Mouse (Mus musculus) cerebellum, adult 9-10 months (tissue): Measurements from ENCODE around the gene Plscr1.
A peak's percentile ranks its signal among the peaks of the same experiment; 100 is the strongest.

Experiments used
- DNase-seq: peaks from one replicate; pipeline ENCODE4 v3.0.0; 2022

Plscr1 gene

DNA sequence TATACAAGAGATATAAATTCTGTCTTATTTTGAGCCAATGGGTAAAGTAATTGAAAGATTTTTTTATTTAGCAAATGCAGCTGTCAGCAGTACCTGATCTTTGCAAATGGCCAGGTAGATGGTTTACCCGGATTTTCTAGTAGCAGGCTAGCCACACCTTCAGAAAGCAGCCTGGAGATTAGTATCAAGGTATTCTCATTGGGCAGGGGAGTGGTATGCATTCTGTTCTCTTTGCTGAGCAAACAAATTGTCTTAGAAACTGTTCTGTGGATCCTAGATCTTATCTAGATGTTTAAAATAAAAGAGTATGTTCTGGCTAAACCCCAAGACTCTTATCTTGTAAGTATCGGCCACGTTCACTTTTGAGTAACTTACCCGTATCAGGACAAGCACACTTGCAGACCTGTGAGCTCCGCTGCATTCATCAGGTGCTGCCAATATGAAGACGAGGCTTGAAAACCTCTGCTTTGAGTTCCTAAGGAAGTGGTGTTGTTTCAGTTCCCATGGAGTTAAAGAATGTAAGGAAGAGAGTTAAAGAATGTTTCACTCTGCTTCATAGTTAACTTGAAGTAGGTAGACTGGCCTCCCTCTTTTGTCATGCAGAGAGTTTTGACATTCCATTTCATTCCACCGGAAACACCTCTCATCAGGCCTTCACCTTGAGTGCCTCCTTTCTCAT is 11.1 kb downstream of the Plscr1 start:
- no peak for DNase-seq

DNA sequence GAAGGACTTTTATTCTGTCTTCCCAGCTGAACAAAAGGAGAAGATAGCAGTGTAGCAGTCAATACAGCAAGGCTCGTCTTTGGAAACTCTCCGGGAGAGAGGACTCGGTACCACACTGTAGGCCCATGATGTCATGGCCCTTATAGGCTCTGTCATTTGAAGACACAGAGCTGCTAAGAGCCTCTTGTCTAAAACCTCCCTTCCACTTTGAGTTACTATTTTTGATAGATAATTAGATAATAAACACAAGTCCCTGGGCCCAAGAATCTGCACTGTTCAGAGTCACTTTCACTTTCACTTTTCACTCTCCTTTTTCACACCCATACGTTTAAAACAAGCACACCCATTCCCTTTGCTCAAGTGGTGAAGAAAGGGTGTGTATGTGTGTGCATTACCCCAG is 16.2 kb downstream of the Plscr1 start:
- DNase-seq = no peak

DNA sequence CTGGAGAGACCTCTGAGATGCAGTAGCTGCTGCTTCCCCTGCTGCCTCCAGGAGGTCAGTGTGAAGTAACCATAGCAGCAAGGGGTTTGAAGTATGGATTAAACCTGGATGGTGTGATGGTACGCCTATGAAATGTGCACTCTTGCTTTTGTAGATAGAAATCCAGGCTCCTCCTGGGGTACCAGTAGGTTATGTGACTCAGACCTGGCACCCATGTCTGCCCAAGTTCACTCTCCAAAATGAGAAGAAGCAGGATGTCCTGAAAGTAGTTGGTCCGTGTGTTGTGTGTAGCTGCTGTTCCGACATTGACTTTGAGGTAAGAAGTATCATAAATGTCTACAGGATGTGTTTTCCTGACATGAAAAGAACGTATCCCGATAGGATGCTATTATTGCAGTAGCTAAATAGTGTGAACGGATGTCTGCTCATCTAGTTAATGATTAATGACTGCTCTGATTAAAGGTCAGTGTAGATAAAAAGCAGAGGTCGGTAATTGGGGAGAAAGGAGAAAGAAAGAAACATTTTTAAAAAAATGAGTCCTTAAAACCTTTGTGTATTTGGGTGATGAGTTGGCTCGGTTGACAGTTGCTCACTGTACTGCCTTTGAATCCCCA is 17.1 kb downstream of the Plscr1 start:
- DNase-seq = no peak

DNA sequence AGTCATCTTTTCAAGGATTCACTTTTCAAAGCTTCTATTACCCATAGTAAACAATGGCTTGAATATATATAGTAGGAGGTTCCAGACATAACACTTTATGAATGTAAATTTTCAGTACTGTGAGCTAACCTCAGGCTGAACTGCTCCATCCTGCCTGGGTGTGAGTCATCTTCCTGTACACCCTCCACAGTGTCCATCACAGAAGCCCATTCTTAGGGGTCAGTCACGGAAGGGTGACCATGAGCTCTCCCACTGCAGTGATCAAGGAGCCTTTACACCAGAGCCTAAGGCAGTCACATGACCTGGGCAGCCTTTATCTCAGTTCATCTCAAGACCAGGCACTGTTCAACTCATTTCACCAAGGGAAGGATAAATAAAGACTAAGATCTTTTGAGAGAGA is 18.2 kb downstream of the Plscr1 start:
- no peak for DNase-seq

DNA sequence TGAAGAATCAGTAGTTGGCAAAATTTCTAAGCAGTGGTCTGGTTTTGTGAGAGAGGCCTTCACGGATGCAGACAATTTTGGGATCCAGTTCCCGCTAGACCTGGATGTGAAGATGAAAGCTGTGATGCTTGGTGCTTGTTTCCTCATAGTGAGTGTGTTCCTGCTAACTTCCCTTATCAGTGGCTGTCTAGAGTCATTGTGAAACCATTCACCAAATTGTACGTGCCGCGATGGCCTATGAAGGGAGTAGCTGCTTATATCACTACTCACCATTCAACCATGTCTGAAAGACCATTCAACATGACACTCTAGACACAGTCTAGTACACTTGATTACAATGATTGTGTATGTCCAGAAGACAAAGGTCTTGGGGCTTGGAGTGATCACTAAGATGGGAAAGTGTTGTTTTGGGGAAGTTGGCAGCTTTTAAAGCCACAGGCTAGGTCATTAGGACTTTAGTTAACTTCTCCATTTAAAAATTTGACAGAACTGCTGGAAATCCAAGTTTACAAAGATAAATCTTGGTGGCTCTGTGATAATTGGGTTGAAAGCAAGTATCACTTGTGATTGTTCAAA is 20.4 kb downstream of the Plscr1 start:
- no peak for DNase-seq

DNA sequence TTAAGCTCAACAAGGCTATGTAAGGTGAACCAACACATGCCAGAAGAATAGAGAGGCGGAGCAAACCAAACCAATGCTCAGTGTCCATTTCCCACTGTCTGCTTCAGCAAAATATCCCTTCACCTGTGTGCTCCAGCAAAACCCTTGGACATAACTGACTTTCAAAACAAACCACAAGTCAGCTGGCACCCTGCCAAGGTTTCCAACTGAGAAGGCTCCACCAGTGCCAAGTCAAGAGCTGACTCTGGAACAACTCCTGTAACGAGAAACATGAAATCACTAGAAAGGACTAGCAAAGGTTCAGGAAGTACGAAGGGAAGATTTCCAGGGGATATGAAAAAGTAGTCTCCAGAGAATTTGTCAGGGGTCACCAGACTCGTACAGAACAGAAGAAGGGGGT is 21.4 kb downstream of the Plscr1 start:
- DNase-seq = peak; percentile 39

DNA sequence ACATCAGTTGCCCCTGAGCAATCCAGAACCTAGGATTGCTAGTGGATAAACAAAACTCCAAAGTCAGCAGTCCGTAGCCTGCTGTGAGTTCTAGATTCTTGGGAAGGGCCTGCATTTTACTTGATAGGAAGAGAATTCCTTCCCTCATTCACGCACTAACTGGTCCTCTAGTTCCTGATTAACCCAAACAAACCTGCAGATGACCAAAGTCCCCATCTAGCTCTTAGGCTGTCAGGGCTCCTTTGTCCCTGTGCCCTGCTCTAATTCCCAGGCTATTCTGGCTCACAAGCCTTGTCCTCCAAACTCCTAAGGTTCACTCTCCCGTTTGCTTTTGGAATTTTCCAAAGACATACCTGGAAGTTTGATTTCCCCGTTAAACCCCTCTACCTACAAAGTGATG is 23.1 kb downstream of the Plscr1 start:
- DNase-seq = no peak

DNA sequence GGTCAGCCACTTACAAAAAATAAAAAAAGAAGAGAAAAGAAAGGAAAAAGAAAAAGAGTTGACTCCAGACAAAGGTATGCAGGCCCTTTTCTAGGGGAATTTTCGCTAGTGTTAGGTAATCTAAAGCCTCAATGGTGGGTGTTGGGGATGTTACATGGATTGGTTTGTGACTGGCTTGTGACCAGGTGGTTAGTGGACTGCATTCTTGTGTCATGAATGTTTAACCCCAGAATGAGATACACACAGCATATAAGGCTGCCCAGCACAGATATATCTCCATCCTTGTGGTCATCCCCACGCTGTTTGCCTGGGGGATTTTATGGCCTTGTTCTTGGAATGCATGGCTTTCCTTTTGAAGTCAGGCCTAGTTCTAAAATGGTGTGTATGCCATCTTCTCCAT is 23.7 kb downstream of the Plscr1 start:
- no peak for DNase-seq

DNA sequence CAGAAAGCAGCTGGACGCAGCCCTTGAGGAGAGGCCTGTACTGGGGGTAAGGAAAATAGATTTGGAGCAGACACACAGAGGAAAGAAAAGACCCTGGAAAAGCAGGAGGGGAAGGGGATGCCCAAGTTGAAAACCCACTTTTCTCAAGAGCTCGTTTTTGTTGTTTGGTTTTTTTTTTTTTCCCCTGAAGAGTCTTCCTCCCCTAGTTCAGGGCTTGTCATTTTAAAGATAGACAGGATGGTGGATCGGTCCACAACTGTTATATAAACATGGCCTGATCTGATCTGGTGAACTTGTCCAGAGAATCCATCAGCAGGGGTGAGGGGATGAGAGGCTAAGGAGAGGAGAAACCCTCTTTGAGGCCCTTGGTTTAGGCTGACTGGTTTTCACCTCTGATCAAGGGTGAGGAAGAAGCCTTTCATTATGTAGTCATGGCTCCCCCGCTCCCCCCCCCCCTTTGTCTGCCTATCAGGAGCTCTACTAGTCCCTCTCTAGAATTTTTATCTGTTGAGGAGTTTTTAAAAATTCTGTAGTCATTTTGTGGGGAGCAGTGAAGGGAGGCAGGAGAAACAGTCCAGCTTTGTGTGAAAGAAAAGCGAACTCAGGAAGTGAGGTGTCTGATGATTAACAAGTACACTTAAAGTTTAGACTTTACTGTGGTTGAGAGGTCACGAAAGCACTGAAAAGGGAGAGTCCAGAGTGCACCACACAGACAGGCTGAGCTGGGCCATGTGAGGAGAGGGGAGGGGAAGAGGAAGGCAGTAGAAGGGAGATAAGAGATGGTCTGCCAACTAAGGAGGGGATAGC is 24.6 kb downstream of the Plscr1 start:
- DNase-seq = no peak

DNA sequence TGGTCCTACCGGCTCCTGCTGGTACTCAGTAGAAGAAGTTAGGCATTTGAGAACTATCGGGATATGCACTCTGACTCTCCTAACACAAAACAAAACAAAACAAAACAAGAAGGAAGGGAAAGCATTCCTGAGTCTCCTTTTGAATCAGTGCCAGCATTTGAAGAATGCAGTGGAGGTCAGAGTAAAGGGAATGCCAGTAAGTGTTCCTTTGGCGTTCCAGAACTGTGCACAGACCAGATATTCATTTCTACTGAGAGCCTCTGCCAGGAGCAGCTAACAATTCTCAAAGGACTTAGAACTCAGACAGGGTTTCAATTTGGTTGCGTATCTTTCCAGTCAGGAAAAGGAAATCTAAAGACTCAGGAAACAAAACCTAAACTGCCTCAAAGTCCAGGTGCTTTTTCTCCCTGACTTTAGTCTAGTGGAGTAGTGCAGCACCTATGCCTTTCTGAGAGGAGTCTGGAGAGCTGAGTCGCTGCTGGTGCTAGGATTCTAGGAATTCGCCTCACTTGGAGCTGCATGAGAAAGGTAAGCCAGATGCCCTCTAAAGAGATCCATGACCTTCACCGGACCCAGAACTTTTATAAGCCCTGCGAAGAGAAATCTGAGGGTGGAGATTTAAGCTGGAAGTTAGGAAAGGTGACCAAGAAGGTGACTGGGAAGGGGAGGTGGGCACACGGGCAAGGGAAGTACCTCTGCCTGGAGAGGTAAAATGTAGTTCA is 26.1 kb downstream of the Plscr1 start, which contains the start of gene Plscr2:
Gene Plscr2, plus strand, starts transcription at position 117 of the 722 bp plus-strand sequence.
- DNase-seq = no peak

DNA sequence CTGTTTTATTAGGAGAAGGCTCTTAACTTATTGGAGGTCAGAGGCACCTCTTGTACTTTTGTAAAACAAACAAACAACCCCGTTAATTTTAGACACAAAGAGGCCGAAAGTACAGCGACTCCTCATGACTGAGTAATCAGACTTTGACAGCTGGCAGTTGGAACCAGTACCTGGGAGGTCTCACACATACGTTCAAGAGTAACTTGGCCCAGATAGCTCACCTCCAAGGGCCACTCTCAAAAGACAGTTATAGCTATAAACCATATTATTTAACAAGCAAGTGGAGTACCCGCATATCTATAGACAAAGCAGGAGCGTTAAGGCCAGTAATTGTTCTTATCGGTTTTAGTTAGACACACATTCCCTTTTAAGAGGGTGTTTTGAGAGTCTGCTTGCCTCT is 26.8 kb downstream of the Plscr1 start:
- DNase-seq = no peak

DNA sequence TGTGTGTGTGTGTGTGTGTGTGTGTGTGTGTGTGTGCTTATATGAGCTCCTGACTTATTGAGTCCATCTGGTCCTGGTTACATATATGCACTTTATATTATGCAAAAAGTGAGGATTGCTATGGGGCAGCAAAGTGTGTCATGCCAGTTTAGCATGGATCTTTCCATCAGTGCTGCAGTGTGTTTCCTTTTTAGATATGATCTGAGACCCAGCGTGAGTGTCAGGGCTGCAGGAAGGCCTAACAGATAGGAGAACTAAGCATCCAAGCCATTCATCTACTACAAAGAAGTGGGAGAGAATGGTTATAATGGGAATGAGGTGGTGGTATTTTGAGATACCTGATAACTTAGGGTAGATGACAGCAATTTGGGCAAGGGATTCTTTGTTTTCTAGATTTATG is 30.5 kb downstream of the Plscr1 start:
- DNase-seq = no peak

DNA sequence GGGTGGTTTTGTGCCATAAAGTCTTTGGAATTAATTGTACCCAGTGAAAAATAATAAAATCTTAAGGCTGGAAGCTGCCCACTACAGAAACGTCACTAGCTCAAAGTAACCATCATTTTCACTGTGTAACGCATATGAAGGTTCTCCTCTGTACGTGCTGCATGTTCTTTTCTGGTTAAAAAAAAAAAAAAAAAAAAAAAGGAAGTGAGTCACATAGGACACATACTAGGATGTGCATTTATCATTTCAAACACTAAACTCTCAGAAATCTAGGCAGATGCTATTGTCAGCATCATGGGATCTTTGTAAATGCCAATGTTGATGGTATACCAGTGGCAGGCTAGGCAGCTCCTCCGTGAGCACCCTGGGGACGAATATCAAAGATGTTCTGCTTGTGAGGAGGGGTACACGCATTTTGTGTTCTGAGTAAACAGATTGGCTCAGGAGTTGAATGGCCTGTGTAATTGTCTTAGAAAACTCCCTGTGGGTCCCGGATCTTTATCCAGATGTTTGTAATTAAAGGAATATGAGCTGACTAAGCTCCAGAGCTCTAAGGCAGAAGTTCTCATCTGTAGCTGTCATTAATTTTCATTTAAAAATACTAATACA is 33.1 kb downstream of the Plscr1 start:
- DNase-seq = no peak

DNA sequence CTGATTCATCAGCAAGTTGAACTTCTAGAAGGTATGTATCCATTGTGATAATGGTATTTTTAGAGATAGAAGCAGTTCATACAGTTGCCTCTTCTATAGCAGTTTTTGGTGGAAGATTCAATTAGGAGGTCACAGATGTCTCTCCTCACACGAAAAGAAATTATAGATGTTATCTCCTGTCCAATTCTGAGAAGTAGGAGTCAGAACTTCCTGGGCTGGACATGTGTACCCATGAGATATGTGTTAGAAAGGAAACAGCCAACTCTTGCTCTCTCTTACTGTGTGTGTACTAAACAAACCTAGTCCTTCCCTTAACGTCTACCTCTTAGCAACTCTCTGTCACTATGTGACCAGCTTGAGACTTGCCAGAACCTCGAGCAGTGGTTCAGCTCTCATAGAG is 40.1 kb downstream of the Plscr1 start:
- DNase-seq = no peak

DNA sequence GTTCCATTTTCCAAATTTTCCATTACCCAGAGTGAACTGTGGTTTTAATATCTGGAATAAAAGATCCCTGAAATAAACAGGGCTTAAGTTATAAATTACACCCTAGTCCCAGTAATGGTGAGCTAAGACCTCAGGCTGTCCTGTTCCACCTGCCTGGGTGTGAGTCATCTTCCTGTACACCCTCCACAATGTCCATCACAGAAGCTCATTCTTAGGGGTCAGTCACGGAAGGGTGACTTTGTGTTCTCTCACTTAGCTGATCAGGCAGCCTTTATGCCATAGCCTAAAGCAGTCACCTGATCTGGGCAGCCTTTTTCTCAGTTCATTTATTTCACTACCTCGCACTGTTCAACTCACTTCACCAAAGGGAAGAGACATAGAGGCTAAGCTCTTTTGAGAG is 42.6 kb downstream of the Plscr1 start:
- DNase-seq = no peak

DNA sequence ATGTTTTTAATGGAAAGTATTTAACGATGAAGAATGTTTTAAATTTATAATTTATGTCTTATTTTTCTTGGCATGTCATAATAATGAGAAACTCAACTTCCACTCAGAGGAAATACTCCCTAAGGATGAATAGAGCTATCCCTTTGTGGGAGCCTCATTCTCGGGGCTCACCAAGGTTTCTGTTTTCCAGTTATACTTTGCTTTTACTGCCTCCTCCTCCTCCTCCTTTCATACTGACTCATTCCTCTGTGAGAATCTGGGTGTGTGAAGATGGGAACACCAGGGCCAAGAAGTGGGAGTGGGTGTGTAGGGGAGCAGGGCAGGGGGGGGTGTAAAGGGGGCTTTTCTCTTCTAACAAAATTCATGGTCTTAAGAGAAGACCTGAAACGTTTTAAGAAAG is 43.4 kb downstream of the Plscr1 start:
- no peak for DNase-seq

DNA sequence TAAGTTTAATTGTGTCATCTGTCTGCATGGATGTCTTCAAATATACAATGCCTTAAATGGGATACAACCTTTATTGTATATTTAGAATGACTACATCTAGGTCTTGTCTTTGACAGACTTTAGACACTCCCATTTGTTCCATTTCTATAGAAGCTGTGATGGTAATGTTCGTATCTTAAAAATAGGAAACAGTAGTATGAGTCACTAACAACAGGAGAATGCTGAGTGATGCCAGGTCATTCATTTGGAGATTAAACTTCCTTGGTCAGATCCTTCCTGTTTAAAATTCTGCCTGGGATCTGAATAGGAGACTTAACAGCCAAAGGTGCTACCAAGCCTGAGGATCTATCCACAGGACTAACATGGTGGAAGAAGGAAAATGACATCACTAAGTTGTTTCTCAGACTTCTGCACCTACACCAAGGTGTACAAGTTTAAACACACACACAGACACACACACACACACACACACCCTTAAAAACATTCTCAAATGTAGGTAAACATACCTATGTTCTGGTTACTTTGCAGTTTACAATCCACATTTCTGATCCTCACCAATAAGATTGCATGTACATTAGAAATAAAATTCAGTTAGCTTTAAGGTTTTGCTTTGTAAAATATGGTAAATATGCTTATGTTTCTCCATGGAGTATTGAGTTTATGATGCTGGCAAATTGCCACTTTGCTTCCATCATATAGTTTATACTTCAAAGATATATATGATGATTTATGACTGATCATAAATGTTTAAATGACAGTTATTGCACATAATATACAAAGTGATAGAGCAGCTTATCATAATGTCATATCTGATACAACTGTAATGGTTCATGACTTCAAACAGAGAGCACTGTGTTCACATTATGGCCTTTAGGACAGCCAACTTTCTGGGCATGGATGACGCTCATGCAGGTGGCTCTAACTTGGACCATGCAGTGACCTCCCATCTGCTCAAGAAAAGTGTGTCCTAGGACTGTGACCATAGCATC is 44.3 kb downstream of the Plscr1 start:
- no peak for DNase-seq

DNA sequence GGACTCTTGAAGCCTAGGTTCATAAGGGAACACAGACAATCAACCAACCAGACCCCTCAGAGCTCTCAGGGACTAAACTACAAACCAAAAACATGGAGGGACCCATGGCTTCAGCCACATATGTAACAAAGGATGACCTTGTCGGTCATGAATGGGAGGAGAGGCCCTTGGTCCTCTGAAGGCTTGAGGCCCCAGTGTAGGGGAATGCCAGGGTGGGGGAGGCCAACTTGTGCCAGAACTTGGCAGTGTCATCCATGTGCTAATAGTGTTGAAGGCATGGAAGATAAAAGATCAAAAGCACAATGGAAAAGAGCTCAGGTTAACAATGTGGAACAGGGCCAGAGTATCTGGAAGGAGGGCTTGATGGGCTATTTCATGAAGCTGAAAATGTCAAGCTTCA is 48.7 kb downstream of the Plscr1 start:
- DNase-seq = no peak

DNA sequence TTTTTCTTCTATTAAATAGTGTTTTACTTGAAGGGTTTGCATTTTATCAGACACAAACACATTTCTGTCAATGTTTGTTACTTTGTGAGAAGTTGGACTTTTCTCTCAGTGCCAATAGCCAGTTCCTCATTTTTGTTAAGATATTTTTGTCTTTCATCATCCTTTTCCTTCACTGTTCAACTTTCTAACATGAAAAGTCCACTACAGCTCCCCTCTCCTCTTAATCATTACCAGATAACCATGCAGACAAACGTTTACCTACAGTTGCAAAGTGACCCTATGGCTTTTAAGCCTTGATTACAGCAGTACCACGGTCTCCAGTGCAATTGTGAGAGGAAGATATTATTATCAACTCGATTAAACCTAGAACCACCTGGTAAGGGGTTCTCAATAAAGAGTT is 51.7 kb downstream of the Plscr1 start:
- no peak for DNase-seq

DNA sequence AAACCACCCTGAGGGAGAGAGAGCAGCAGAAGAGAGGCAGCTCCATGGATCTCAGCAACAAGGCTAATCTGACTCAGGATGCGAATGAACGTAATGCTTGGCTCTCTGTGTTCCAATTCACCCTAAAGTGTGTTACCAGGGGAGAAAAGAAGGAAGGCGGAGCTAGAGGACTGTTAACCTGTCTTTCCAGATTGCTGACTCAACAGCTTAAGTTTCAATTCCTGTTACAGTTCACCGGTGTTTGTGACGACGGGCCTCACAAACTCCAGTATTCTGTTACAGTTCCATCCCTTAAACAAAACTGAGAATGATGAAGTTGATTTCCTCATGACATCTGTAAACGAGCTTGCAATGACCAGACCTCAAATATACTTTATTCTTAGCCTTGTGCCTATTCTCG is 55.5 kb downstream of the Plscr1 start:
- DNase-seq = no peak

DNA sequence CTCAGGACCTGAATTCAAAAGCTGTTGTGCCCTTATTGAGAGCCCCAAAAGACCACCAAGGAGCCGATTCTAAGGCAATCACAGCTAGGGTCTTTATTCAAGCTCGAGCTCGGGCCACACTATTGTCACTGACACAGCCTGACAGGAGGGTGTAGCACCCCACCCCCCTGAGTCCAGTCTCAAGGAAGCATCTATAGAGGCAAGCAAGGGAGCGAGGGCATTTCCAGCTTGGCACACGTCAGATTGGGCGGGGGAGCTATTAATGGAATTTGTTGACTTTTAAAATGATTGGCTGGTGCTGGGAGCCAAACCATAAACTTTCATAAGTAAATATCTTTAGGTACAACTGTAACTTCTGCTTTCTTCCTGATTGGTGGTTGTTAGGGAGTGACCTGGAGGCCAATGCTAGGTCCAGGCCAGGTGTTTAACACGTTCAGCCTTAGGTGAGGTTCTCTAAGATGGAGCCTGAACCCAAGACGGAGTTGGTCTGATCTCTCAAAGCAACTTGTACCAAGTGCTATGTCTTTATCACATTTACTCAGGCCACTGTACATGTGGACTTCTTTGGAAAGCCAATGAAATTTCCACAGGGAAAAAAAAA is 56.2 kb downstream of the Plscr1 start:
- no peak for DNase-seq
